Mouse (Mus musculus) kidney, embryonic 14.5 days (tissue): ENCODE results near the gene Ell3. TPM values are rescaled to one million over a fixed set of nuclear protein-coding genes. Genes with fewer than 3 reads are reported as not detected.

Experiments
- ATAC-seq: fragments of 200-750 bp; cut with Nextera tagmentation; 2 replicates; pipeline ENCODE4 v1.8.0; 2017; ENCODE audit warnings: moderate number of reproducible peaks, mild to moderate bottlenecking, moderate TSS enrichment, moderate library complexity; ENCODE audit not compliant: low FRiP score, low TSS enrichment
- H3K27ac ChIP-seq: fragments of 300-500 bp; sonication (generic); 2 replicates; pipeline ENCODE4 v1.5.1; 2014; ENCODE audit warnings: low read depth, mild to moderate bottlenecking, low read length, moderate library complexity, mixed read lengths
- H3K27me3 ChIP-seq: fragments of 300-500 bp; sonication (generic); 2 replicates; pipeline ENCODE4 v1.6.1; 2014; ENCODE audit warnings: mild to moderate bottlenecking, low read length; ENCODE audit not compliant: control insufficient read depth, insufficient read depth
- H3K36me3 ChIP-seq: fragments of 300-500 bp; sonication (generic); 2 replicates; pipeline ENCODE4 v1.6.1; 2014; ENCODE audit warnings: low read length, mixed read lengths; ENCODE audit not compliant: control insufficient read depth, insufficient read depth
- H3K4me1 ChIP-seq: fragments of 300-500 bp; sonication (generic); 2 replicates; pipeline ENCODE4 v1.6.1; 2014; ENCODE audit warnings: low read length, mixed read lengths; ENCODE audit not compliant: control insufficient read depth, insufficient read depth
- H3K4me2 ChIP-seq: fragments of 300-500 bp; sonication (generic); replicated peaks from 2 replicates; pipeline ENCODE4 v1.6.1; 2014; ENCODE audit warnings: low read depth, mild to moderate bottlenecking, low read length
- H3K4me3 ChIP-seq: fragments of 300-500 bp; sonication (generic); 2 replicates; pipeline ENCODE4 v1.5.1; 2014; ENCODE audit warnings: mild to moderate bottlenecking, low read length
- H3K9ac ChIP-seq: fragments of 300-500 bp; sonication (generic); 2 replicates; pipeline ENCODE4 v1.6.1; 2014; ENCODE audit warnings: low read depth, mild to moderate bottlenecking, low read length, moderate library complexity
- H3K9me3 ChIP-seq: fragments of 300-500 bp; sonication (generic); 2 replicates; pipeline ENCODE4 v1.6.1; 2016; ENCODE audit warnings: low read length; ENCODE audit not compliant: control insufficient read depth
- WGBS: fragments of 180-500 bp; shearing (Covaris S2); extraction: QIAGEN DNeasy Blood & Tissue Kit; methylation state at CpG from one replicate; pipeline ENCODE4 v1.1.7; 2014; 5-methylcytosine and 5-hydroxymethylcytosine counted together
- polyA plus RNA-seq: library from polyadenylated mRNA; unstranded; fragments of >200 nt; fragmentation: Nextera tagmentation; extraction: Ambion mirVana; gene quantifications from 2 replicates; pipeline ENCODE4 v1.2.1, GENCODE M21; 2014

Gene Ell3
- polyA plus RNA-seq, 1 experiment from 2014 or later = 12.2 TPM

GRCm38 (mm10) chr2:121449545-121450011 is 5.5 kb upstream of the Ell3 start:
- peak overlapping the region; percentile 97 for H3K27ac ChIP-seq
- WGBS = under 1% methylated on average over 50 of the region's 54 CpGs

DNA sequence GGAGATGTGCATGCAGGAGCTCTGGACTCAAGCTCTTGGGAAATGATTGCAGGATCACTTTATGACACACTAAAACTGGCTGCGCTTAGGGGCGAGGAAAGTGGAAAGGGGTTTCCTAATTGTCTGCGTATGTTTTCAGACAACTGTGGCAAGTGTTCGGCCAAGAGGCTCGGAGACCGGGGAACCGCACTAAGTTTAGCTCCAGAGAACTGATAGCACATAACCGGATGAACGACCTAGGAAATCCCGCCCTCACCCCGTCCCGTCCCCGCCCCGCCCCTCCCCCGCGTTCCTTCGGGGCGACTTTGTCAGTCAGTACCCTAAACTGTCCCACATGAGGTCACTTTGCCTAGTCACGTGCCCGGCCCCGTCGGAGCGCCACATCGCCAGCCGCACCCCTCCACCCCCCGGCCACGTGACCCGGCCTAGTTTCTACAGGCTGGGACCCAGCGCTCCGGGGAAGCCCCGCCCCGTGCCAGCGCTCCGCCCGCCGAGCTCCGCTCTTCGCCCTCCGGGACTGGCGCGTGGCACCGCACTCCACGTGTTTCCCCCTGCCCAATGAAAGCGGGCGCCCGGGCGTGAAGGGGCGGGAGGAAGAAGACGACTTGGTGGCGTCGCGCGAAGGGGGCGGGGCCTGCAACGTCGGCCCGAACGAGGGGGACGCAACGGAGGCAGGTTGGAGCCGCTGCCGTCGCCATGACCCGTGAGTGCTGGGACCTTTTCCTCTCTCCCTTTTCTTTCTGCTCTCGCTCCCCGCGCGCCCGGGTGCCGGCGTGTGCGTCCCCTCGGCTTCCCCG is 4.9 kb upstream of the Ell3 start, which contains the start of gene Serf2:
TSS of gene Serf2 (plus strand) at position 457 of the 797 bp plus-strand sequence.
- Histone ChIP-seq H3K27ac (peak within 1 kb of the TSS; percentile 97), H3K27me3 (no peaks in the 10 kb centered on the region), H3K9ac (peak within 1 kb of the TSS; percentile 98), H3K4me3 (peak within 1 kb of the TSS; percentile 97), H3K36me3 (peaks cover 22% of the 10 kb centered on the region), H3K4me2 (peak within 1 kb of the TSS; percentile 69), H3K9me3 (no peaks in the 10 kb centered on the region), H3K4me1 (0 out of 2 replicates have a peak, but pooled peaks cover 2% of the 10 kb centered on the region)
- under 1% methylated on average over 62 of the region's 74 CpGs for WGBS
- peak; percentile 99 for ATAC-seq

More at GRCm38 (mm10) chr2:121449545-121450011, 5.5 kb upstream of the Ell3 start:
- Histone ChIP-seq H3K27me3 (no peaks in the 10 kb centered on the region), H3K4me3 (peak overlapping the region; percentile 97), H3K9me3 (no peaks in the 10 kb centered on the region), H3K36me3 (peaks cover 22% of the 10 kb centered on the region), H3K9ac (peak overlapping the region; percentile 98), H3K4me1 (0 out of 2 replicates have a peak, but pooled peaks cover 2% of the 10 kb centered on the region), H3K4me2 (peak overlapping the region; percentile 64)
- ATAC-seq = peak; percentile 56

GRCm38 (mm10) chr2:121448136-121448535 is 4.1 kb upstream of the Ell3 start:
- Histone ChIP-seq H3K36me3 (peaks cover 20% of the 10 kb centered on the region), H3K4me3 (peak overlapping the region; percentile 97), H3K4me1 (peaks cover 4% of the 10 kb centered on the region; the same call in 1 of the 2 replicates), H3K9me3 (no peaks in the 10 kb centered on the region), H3K9ac (peak overlapping the region; percentile 61; the same call in 1 of the 2 replicates), H3K27me3 (no peaks in the 10 kb centered on the region), H3K4me2 (peak overlapping the region; percentile 69), H3K27ac (peak overlapping the region; percentile 95)
- WGBS = 14% methylated on average over 9 of the region's 9 CpGs
- no peak for ATAC-seq

- H3K4me2 ChIP-seq = no peak overlapping the region
- H3K9ac ChIP-seq = no peak overlapping the region
- no peaks in the 10 kb centered on the region for H3K27me3 ChIP-seq
- H3K27ac ChIP-seq = no peak overlapping the region
- H3K4me1 ChIP-seq = peaks cover 10% of the 10 kb centered on the region
- H3K4me3 ChIP-seq = no peak overlapping the region
- WGBS = 89% methylated on average over 3 of the region's 3 CpGs
- no peak for ATAC-seq
- peaks cover 9% of the 10 kb centered on the region for H3K36me3 ChIP-seq
- no peaks in the 10 kb centered on the region for H3K9me3 ChIP-seq
Observed at GRCm38 (mm10) chr2:121447006-121447405, 2.9 kb upstream of the Ell3 start.

DNA sequence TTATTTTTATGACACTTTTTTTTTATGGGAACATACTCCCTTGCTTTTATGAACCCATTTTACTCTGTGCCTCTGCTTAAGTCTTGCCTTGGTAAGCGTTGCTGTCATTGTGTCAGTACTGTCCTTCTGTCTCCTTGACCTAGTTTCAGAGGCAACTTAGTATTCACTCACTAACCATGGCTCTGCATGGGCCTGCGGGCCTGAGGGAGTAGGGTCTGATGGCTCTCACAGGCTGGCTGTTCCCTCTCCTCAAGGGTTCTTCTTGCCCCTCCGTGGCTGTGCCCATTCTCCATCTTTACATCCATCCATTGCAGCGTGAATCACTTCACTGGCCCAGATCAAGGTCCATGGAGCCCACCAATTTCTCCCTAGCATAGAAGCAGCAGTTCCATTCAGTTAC is 2.4 kb upstream of the Ell3 start:
- no peak for ATAC-seq
- WGBS = 81% methylated on average over 4 of the region's 4 CpGs

DNA sequence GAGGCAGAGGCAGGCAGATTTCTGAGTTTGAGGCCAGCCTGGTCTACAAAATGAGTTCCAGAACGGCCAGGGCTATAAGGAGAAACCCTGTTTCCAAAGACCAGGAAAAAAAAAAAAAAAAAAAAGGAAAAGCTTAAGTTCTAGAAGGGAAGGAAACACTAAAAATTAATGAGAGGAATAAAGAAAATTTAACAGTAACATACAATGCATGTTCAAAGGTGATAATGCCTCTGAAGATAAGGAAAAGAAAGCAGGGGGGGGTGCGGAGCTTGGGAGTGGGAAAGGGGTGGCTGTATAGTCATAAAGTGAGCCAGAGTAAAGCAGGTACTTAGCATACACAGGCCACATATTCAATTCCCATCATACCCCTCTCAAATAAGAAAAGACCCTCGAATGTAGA is 1.0 kb upstream of the Ell3 start:
- Histone ChIP-seq H3K27ac (no peak overlapping the region), H3K36me3 (no peaks in the 10 kb centered on the region), H3K4me2 (no peak overlapping the region), H3K4me3 (no peak overlapping the region), H3K9ac (no peak overlapping the region), H3K9me3 (no peaks in the 10 kb centered on the region), H3K4me1 (peaks cover 8% of the 10 kb centered on the region), H3K27me3 (no peaks in the 10 kb centered on the region)
- no peak for ATAC-seq
- 83% methylated on average over 3 of the region's 3 CpGs for WGBS

More for the DNA sequence above, 2.4 kb upstream of the Ell3 start:
- Histone ChIP-seq H3K27ac (no peak overlapping the region), H3K27me3 (no peaks in the 10 kb centered on the region), H3K4me2 (no peak overlapping the region), H3K9me3 (no peaks in the 10 kb centered on the region), H3K4me1 (peaks cover 10% of the 10 kb centered on the region), H3K4me3 (no peak overlapping the region), H3K9ac (no peak overlapping the region), H3K36me3 (peaks cover 7% of the 10 kb centered on the region)

GRCm38 (mm10) chr2:121443068-121443349 is 1.1 kb downstream of the Ell3 start:
- peak overlapping the region; percentile 69 for H3K4me2 ChIP-seq
- H3K9me3 ChIP-seq = no peaks in the 10 kb centered on the region
- WGBS = 2% methylated on average over 8 of the region's 8 CpGs
- peak overlapping the region; percentile 42; the same call in 1 of the 2 replicates for H3K9ac ChIP-seq
- H3K4me1 ChIP-seq = peaks cover 8% of the 10 kb centered on the region
- no peak for ATAC-seq
- H3K4me3 ChIP-seq = peak overlapping the region; percentile 41
- H3K36me3 ChIP-seq = peaks cover 20% of the 10 kb centered on the region
- no peaks in the 10 kb centered on the region for H3K27me3 ChIP-seq
- H3K27ac ChIP-seq = no peak overlapping the region

GRCm38 (mm10) chr2:121442259-121443067 is 1.6 kb downstream of the Ell3 start:
- peak overlapping the region; percentile 42 for H3K9ac ChIP-seq
- H3K4me1 ChIP-seq = peaks cover 8% of the 10 kb centered on the region
- 2% methylated on average over 30 of the region's 30 CpGs for WGBS
- H3K9me3 ChIP-seq = no peaks in the 10 kb centered on the region
- H3K27ac ChIP-seq = no peak overlapping the region
- peak overlapping the region; percentile 69 for H3K4me2 ChIP-seq
- H3K4me3 ChIP-seq = peak overlapping the region; percentile 41
- ATAC-seq = peak; percentile 93
- peaks cover 25% of the 10 kb centered on the region for H3K36me3 ChIP-seq
- no peaks in the 10 kb centered on the region for H3K27me3 ChIP-seq
